Mouse (Mus musculus) heart, postnatal 0 days (tissue): ENCODE results near the gene Prkcq.

Experiments used
- CTCF ChIP-seq: IDR thresholded peaks from 2 replicates; pipeline ENCODE4 v1.5.1; 2016; ENCODE audit warnings: antibody characterized with exemption, control low read depth, low read depth
- EP300 ChIP-seq: IDR thresholded peaks from 2 replicates; pipeline ENCODE4 v1.6.1; 2016; ENCODE audit warnings: antibody characterized with exemption, low read depth

DNA sequence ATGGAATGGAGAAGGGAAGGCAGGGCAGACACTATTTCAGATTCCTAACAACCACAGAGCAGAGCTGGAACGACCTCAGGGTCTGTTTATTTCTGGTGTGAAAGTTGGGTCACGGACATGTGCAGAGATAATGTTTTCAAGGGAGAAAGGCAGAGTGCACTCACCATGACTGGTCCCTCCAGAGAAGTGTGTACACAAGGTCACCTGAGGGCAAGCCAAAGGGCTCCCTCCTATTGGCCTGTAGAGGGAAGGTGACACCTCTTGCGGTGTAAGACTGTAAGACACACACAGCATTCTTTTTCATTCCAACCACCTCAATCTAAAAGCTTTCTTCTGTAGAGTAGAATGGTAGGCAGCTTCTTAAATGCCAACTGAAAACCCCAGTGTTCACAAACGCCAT is 9.6 kb downstream of the Prkcq start:
- TF ChIP-seq CTCF, result no peak
- TF ChIP-seq EP300, result no peak
